Mouse (Mus musculus) intestine, embryonic 15.5 days (tissue): ENCODE measurements around the gene Gtf2h4. TPM values are rescaled to one million over a fixed set of nuclear protein-coding genes. Genes with fewer than 3 reads are reported as not detected.

ENCODE experiments used
- ATAC-seq: fragments of 200-750 bp; cut with Nextera tagmentation; 2 replicates; pipeline ENCODE4 v1.8.0; 2017; ENCODE audit warnings: moderate TSS enrichment, moderate library complexity
- H3K27ac ChIP-seq: fragments of 300-500 bp; sonication (generic); 2 replicates; pipeline ENCODE4 v1.5.1; 2015; ENCODE audit warnings: mild to moderate bottlenecking, inconsistent platforms
- H3K27me3 ChIP-seq: fragments of 300-500 bp; sonication (generic); replicated peaks from 2 replicates; pipeline ENCODE4 v1.6.1; 2015; ENCODE audit warnings: inconsistent platforms
- H3K36me3 ChIP-seq: fragments of 300-500 bp; sonication (generic); 2 replicates; pipeline ENCODE4 v1.6.1; 2015; ENCODE audit warnings: inconsistent platforms
- H3K4me1 ChIP-seq: fragments of 300-500 bp; sonication (generic); replicated peaks from 2 replicates; pipeline ENCODE4 v1.6.1; 2015; ENCODE audit warnings: inconsistent platforms
- H3K4me2 ChIP-seq: fragments of 300-500 bp; sonication (generic); replicated peaks from 2 replicates; pipeline ENCODE4 v1.6.1; 2015; ENCODE audit warnings: mild to moderate bottlenecking, inconsistent platforms
- H3K4me3 ChIP-seq: fragments of 300-500 bp; sonication (generic); replicated peaks from 2 replicates; pipeline ENCODE4 v1.5.1; 2015; ENCODE audit warnings: inconsistent platforms
- H3K9ac ChIP-seq: fragments of 300-500 bp; sonication (generic); 2 replicates; pipeline ENCODE4 v1.6.1; 2015; ENCODE audit warnings: inconsistent platforms
- H3K9me3 ChIP-seq: fragments of 300-500 bp; sonication (generic); 2 replicates; pipeline ENCODE4 v1.6.1; 2016; ENCODE audit warnings: inconsistent platforms
- WGBS: fragments of 180-500 bp; shearing (Covaris S2); methylation state at CpG from one replicate; pipeline ENCODE4 v1.1.7; 2015; 5-methylcytosine and 5-hydroxymethylcytosine counted together
- polyA plus RNA-seq: library from polyadenylated mRNA; unstranded; fragments of >200 nt; fragmentation: Nextera tagmentation; extraction: Ambion mirVana; gene quantifications from 2 replicates; pipeline ENCODE4 v1.2.1, GENCODE M21; 2015

Gtf2h4 gene
- polyA plus RNA-seq, 1 experiment from 2014 or later = 43.8 TPM

- Histone ChIP-seq H3K4me3 (no peak overlapping the region), H3K9ac (no peak overlapping the region), H3K36me3 (peaks cover 46% of the 10 kb centered on the region), H3K27ac (no peak overlapping the region), H3K27me3 (no peaks in the 10 kb centered on the region), H3K4me1 (peaks cover 20% of the 10 kb centered on the region), H3K9me3 (no peaks in the 10 kb centered on the region), H3K4me2 (no peak overlapping the region)
- 88% methylated on average over 5 of the region's 5 CpGs for WGBS
- no peak for ATAC-seq
These were observed 20.4 kb upstream of the Gtf2h4 start for GRCm38 (mm10) chr17:35693906-35694305.

DNA sequence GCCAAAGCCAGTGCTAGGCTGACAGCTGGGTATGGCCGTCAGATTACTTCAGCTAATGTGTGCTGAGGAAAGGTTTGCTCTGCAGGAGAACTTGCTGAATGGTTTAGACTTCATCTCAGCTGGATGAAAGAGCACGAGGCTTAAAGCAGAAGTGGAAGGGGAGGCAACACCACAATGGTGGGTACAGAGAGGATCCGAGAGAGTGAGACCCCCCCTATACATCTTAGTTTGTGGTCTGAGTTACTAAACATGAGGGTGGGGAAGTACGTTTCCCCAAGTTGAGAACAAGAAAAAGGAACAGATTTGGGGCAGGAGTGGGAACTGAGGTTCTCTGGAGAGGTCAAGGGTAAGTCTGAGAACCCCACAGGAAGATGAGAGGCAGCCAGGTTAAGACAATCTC, 18.8 kb upstream of the Gtf2h4 start:
- Histone ChIP-seq H3K4me3 (no peak overlapping the region), H3K4me2 (no peak overlapping the region), H3K36me3 (peaks cover 59% of the 10 kb centered on the region), H3K27ac (no peak overlapping the region), H3K9me3 (no peaks in the 10 kb centered on the region), H3K27me3 (no peaks in the 10 kb centered on the region), H3K9ac (no peak overlapping the region), H3K4me1 (peaks cover 7% of the 10 kb centered on the region)
- no peak for ATAC-seq
- WGBS = 80% methylated on average over 4 of the region's 4 CpGs

- H3K27me3 ChIP-seq = no peaks in the 10 kb centered on the region
- H3K9me3 ChIP-seq = no peaks in the 10 kb centered on the region
- no peak overlapping the region for H3K27ac ChIP-seq
- ATAC-seq = no peak
- WGBS = 79% methylated on average over 4 of the region's 4 CpGs
- H3K4me1 ChIP-seq = peaks cover 2% of the 10 kb centered on the region; the same call in 1 of the 2 replicates
- H3K4me2 ChIP-seq = no peak overlapping the region
- no peak overlapping the region for H3K4me3 ChIP-seq
- H3K36me3 ChIP-seq = peaks cover 64% of the 10 kb centered on the region
- H3K9ac ChIP-seq = no peak overlapping the region
These were observed 18.3 kb upstream of the Gtf2h4 start for GRCm38 (mm10) chr17:35691811-35692210.

- Histone ChIP-seq H3K36me3 (peaks cover 74% of the 10 kb centered on the region), H3K4me2 (no peak overlapping the region), H3K4me3 (no peak overlapping the region), H3K9me3 (no peaks in the 10 kb centered on the region), H3K4me1 (no peaks in the 10 kb centered on the region), H3K27me3 (no peaks in the 10 kb centered on the region), H3K27ac (no peak overlapping the region), H3K9ac (no peak overlapping the region)
- 87% methylated on average over 18 of the region's 18 CpGs for WGBS
- ATAC-seq = no peak
These were observed 16.6 kb upstream of the Gtf2h4 start for GRCm38 (mm10) chr17:35689936-35690645.

DNA sequence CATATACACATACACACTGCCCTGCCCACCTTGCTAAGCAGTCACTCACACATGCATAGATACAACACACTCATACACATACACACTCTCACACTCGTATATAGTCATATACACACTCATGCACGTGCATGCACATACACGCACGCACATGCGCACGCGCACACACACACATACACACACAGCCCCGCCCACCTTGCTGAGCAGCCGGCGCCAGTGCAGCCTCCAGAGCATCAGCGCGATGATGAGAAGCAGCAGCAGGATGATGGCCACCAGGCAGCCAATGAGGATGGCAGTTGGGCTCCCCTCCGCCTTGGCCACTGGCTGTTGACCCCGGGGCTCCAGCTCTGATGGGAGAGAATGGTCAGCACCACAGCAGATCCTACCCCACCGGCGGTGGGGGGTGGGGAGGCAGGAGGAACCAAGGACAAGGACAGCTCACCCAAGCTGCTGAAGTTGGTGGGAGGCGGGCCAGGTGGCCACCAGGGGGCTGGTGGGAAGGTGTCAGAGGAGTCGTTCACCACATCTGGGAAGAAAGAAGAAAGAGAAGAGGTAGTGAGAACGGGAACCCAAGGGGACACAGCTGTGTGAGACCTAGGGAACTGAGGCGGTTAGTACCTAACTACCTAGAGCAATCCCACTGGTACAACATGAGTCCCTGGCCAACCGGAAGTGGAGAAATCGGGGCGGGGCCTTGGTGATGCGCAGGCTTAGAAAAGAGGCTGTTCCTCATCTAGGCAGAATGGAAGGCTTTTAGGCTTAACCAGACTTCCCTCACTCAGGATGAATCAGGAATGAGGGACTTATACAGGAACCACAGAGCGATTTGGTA, 15.0 kb upstream of the Gtf2h4 start:
- H3K27ac ChIP-seq = no peak overlapping the region
- H3K4me1 ChIP-seq = no peaks in the 10 kb centered on the region
- no peak for ATAC-seq
- WGBS = 85% methylated on average over 25 of the region's 25 CpGs
- H3K4me2 ChIP-seq = no peak overlapping the region
- H3K36me3 ChIP-seq = peaks cover 79% of the 10 kb centered on the region
- no peak overlapping the region for H3K4me3 ChIP-seq
- H3K9ac ChIP-seq = no peak overlapping the region
- no peaks in the 10 kb centered on the region for H3K9me3 ChIP-seq
- H3K27me3 ChIP-seq = no peaks in the 10 kb centered on the region

DNA sequence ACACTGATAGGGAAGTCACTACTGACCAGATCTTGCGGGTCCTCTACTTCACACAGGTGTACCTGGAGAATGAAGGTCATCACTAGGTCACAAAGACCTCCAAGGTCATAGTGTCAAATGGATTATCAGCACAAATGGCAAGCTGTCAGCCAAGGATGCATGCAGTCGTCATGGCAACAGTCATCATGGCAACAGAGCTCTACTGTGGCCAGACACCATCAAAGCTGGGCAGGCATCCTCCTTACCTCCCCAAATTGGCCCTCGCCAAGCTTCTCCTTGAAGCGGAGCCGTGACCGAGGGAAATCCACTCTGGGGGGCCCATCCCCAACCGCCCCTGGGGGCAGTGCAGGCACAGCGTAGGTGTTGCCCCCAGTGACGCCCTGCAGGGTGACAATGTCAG, 11.5 kb upstream of the Gtf2h4 start:
- Histone ChIP-seq H3K9ac (no peak overlapping the region), H3K36me3 (peaks cover 64% of the 10 kb centered on the region), H3K4me3 (no peak overlapping the region), H3K9me3 (no peaks in the 10 kb centered on the region), H3K27ac (no peak overlapping the region), H3K4me1 (no peaks in the 10 kb centered on the region), H3K4me2 (no peak overlapping the region), H3K27me3 (no peaks in the 10 kb centered on the region)
- WGBS = 73% methylated on average over 9 of the region's 9 CpGs
- ATAC-seq = no peak

GRCm38 (mm10) chr17:35681986-35682385, 8.4 kb upstream of the Gtf2h4 start:
- no peak overlapping the region for H3K27ac ChIP-seq
- no peak overlapping the region for H3K9ac ChIP-seq
- H3K4me1 ChIP-seq = no peaks in the 10 kb centered on the region
- peaks cover 43% of the 10 kb centered on the region for H3K36me3 ChIP-seq
- ATAC-seq = no peak
- no peak overlapping the region for H3K4me2 ChIP-seq
- no peak overlapping the region for H3K4me3 ChIP-seq
- no peaks in the 10 kb centered on the region for H3K27me3 ChIP-seq
- WGBS = 86% methylated on average over 13 of the region's 13 CpGs
- H3K9me3 ChIP-seq = no peaks in the 10 kb centered on the region

- H3K27me3 ChIP-seq = no peaks in the 10 kb centered on the region
- no peak for ATAC-seq
- H3K4me2 ChIP-seq = no peak overlapping the region
- no peak overlapping the region for H3K4me3 ChIP-seq
- WGBS = 36% methylated on average over 6 of the region's 6 CpGs
- peaks cover 29% of the 10 kb centered on the region for H3K36me3 ChIP-seq
- no peak overlapping the region for H3K9ac ChIP-seq
- H3K27ac ChIP-seq = no peak overlapping the region
- H3K4me1 ChIP-seq = no peaks in the 10 kb centered on the region
- no peaks in the 10 kb centered on the region for H3K9me3 ChIP-seq
These were observed 7.1 kb upstream of the Gtf2h4 start for GRCm38 (mm10) chr17:35680591-35680990.

GRCm38 (mm10) chr17:35672527-35672926, 1.0 kb downstream of the Gtf2h4 start:
- Histone ChIP-seq H3K36me3 (peaks cover 4% of the 10 kb centered on the region; the same call in 1 of the 2 replicates), H3K4me3 (peak overlapping the region; percentile 71; the same call in 1 of the 2 replicates), H3K9ac (no peak overlapping the region), H3K27me3 (no peaks in the 10 kb centered on the region), H3K4me2 (peak overlapping the region; percentile 83; the same call in 1 of the 2 replicates), H3K27ac (no peak overlapping the region), H3K9me3 (no peaks in the 10 kb centered on the region), H3K4me1 (peaks cover 8% of the 10 kb centered on the region)
- no peak for ATAC-seq
- WGBS = 83% methylated on average over 6 of the region's 6 CpGs

DNA sequence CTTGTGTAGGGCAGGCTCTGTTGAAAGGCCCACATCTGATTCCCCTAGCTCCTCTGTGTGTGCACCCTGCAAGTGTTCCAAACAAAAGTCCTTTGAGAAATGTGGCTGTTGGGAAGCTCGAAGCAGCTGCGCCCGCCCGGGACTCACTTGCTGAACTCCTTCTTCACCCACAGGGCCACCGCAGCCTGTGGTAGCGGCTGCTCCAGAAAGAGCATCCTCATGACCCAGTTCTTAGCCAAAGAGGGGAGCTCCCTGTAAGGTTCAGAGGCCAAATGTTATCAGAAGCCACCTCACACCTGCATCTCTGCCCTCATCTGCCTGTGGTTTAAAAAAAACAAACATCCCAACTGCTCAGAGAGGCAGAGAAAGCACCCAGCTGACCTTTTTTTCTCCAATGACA, 1.7 kb downstream of the Gtf2h4 start:
- 89% methylated on average over 6 of the region's 6 CpGs for WGBS
- Histone ChIP-seq H3K36me3 (peaks cover 4% of the 10 kb centered on the region; the same call in 1 of the 2 replicates), H3K27me3 (no peaks in the 10 kb centered on the region), H3K27ac (no peak overlapping the region), H3K4me2 (no peak overlapping the region), H3K9ac (no peak overlapping the region), H3K4me3 (no peak overlapping the region), H3K9me3 (no peaks in the 10 kb centered on the region), H3K4me1 (peaks cover 8% of the 10 kb centered on the region)
- ATAC-seq = no peak

- Histone ChIP-seq H3K4me3 (no peak overlapping the region), H3K9ac (no peak overlapping the region), H3K36me3 (peaks cover 4% of the 10 kb centered on the region; the same call in 1 of the 2 replicates), H3K9me3 (no peaks in the 10 kb centered on the region), H3K4me1 (peaks cover 12% of the 10 kb centered on the region), H3K4me2 (no peak overlapping the region), H3K27me3 (no peaks in the 10 kb centered on the region), H3K27ac (no peak overlapping the region)
- ATAC-seq = no peak
- 94% methylated on average over 9 of the region's 9 CpGs for WGBS
These were observed 3.8 kb downstream of the Gtf2h4 start for GRCm38 (mm10) chr17:35669731-35670130.

GRCm38 (mm10) chr17:35667334-35668065, 6.0 kb downstream of the Gtf2h4 start, which contains the start of gene Vars2:
Vars2 (minus strand) TSS chr17:35667592.
- Histone ChIP-seq H3K36me3 (peaks cover 18% of the 10 kb centered on the region), H3K27me3 (no peaks in the 10 kb centered on the region), H3K9ac (peak within 1 kb of the TSS; percentile 83), H3K4me1 (peaks cover 7% of the 10 kb centered on the region; the same call in 1 of the 2 replicates), H3K9me3 (no peaks in the 10 kb centered on the region), H3K4me2 (peak within 1 kb of the TSS; percentile 94), H3K4me3 (peak within 1 kb of the TSS; percentile 72), H3K27ac (peak within 1 kb of the TSS; percentile 84)
- peak; percentile 88 for ATAC-seq
- WGBS = under 1% methylated on average over 61 of the region's 61 CpGs
